Mouse (Mus musculus) E14TG2a.4 (cell line): ENCODE measurements around the gene Wnt11.

ENCODE experiments used
- CTCF ChIP-seq: conservative IDR thresholded peaks from 2 replicates; pipeline ENCODE4 v1.5.1; 2014; ENCODE audit warnings: low read length
- NANOG ChIP-seq: IDR thresholded peaks from 2 replicates; pipeline ENCODE4 v1.6.1; 2014; ENCODE audit warnings: borderline replicate concordance, low read length, mixed read lengths
- POU5F1 ChIP-seq: IDR thresholded peaks from 2 replicates; pipeline ENCODE4 v1.6.1; 2014; ENCODE audit warnings: low read length, borderline replicate concordance

- TF ChIP-seq CTCF (no peak), NANOG (no peak), POU5F1 (no peak)
Observed at GRCm38 (mm10) chr7:98835519-98836441, 868 bp downstream of the Wnt11 start.
